9 mouse cellular contexts compared by ENCODE assay signal in genomic region chr9:69431863-69432555, GRCm38 (mm10). TPM values are rescaled to one million over a fixed set of nuclear protein-coding genes. Genes with fewer than 3 reads are reported as not detected.
DNase-seq lines count a peak whose midpoint lies in the region; ATAC-seq and TF ChIP-seq lines count a peak whose summit lies in the region.
"Had no signal": no experiment of that assay in that cellular context is flagged by ENCODE, and none has a peak within 500 bp of the region (broad histone marks: within the 10 kb centered on the region; RNA-seq: fewer than 3 reads in every experiment).

No protein-coding gene starts in this region.

- no peak for TF ChIP-seq CTCF in lung, adult 2 months (IDR thresholded peaks at IDR 0.05; ENCODE audit: insufficient read depth, low read length)
- no peak for TF ChIP-seq CTCF in intestine, postnatal 0 days (IDR thresholded peaks at IDR 0.05; ENCODE audit: low read depth)

- H3K4me3 ChIP-seq in lung, adult 2 months (replicated peaks; ENCODE audit: extremely low read depth, low read depth, low read length), result no peak overlapping the region
- H3K4me3 ChIP-seq in embryonic facial prominence, embryonic 15.5 days (replicated peaks), result no peak overlapping the region
- H3K4me3 ChIP-seq in stomach, embryonic 16.5 days (replicated peaks; ENCODE audit: low read length), result no peak overlapping the region
- no peak overlapping the region for H3K4me3 ChIP-seq in intestine, postnatal 0 days (ENCODE audit: low read depth, low read length)
- H3K4me3 ChIP-seq: layer of hippocampus, adult 2 months had no signal

- no peaks in the 10 kb centered on the region for H3K27me3 ChIP-seq in embryonic facial prominence, embryonic 15.5 days
- no peaks in the 10 kb centered on the region for H3K27me3 ChIP-seq in stomach, embryonic 16.5 days (ENCODE audit: control insufficient read depth, insufficient read depth, low read length)
- H3K27me3 ChIP-seq in intestine, postnatal 0 days (replicated peaks; ENCODE audit: control insufficient read depth, insufficient read depth, low read length), result no peaks in the 10 kb centered on the region

- H3K9ac ChIP-seq in embryonic facial prominence, embryonic 15.5 days, result no peak overlapping the region
- no peak overlapping the region; the same call in 1 of the 2 replicates for H3K9ac ChIP-seq in stomach, embryonic 16.5 days (ENCODE audit: low read length)
- no peak overlapping the region for H3K9ac ChIP-seq in intestine, postnatal 0 days (ENCODE audit: low read depth, low read length)

- H3K36me3 ChIP-seq in embryonic facial prominence, embryonic 15.5 days, result peaks cover 12% of the 10 kb centered on the region; the same call in 1 of the 2 replicates
- H3K36me3 ChIP-seq in stomach, embryonic 16.5 days (ENCODE audit: control insufficient read depth, insufficient read depth, low read length), result peaks cover 4% of the 10 kb centered on the region; the same call in 1 of the 2 replicates
- H3K36me3 ChIP-seq in intestine, postnatal 0 days (ENCODE audit: control insufficient read depth, insufficient read depth), result peaks cover 29% of the 10 kb centered on the region

- WGBS in lung, adult 2 months, result 59% methylated on average over 6 of the region's 6 CpGs
- 23% methylated on average over 6 of the region's 6 CpGs for WGBS in embryonic facial prominence, embryonic 15.5 days
- WGBS in stomach, embryonic 16.5 days, result 54% methylated on average over 6 of the region's 6 CpGs
- WGBS in intestine, postnatal 0 days, result 69% methylated on average over 6 of the region's 6 CpGs

- peak overlapping the region; percentile 89 for H3K27ac ChIP-seq in embryonic facial prominence, embryonic 15.5 days (replicated peaks)
- H3K27ac ChIP-seq in stomach, embryonic 16.5 days (ENCODE audit: low read length), result peak overlapping the region; percentile 76
- no peak overlapping the region for H3K27ac ChIP-seq in intestine, postnatal 0 days (ENCODE audit: low read depth, low read length)
- H3K27ac ChIP-seq: layer of hippocampus, adult 2 months had no signal

- DNase-seq in lung, adult 18-20 months, result peak; percentile 69 to 83
- no peak for DNase-seq in lung, adult 2 months
- peak; percentile 50 for DNase-seq in kidney, postnatal 14 days
- no peak for DNase-seq in frontal cortex, postnatal 25 days (ENCODE audit: low spot score in 2 of 2)
- DNase-seq in adrenal gland, adult 18-20 months (ENCODE audit: low spot score in 2 of 2), result no peak

- peak; percentile 72 for ATAC-seq in embryonic facial prominence, embryonic 15.5 days (ENCODE audit: insufficient number of reproducible peaks, low FRiP score, low TSS enrichment, low read depth)
- ATAC-seq in stomach, embryonic 16.5 days (ENCODE audit: insufficient read depth, low FRiP score), result no peak
- ATAC-seq in intestine, postnatal 0 days, result no peak

- H3K4me2 ChIP-seq in embryonic facial prominence, embryonic 15.5 days (replicated peaks), result peak overlapping the region; percentile 21; the same call in 1 of the 2 replicates
- H3K4me2 ChIP-seq in stomach, embryonic 16.5 days (ENCODE audit: low read depth, low read length), result no peak overlapping the region
- H3K4me2 ChIP-seq in intestine, postnatal 0 days (replicated peaks; ENCODE audit: low read depth), result no peak overlapping the region

- TF ChIP-seq POLR2A in lung, adult 2 months (IDR thresholded peaks at IDR 0.05; ENCODE audit: borderline replicate concordance, extremely low read depth, low read depth, low read length), result no peak

- no peaks in the 10 kb centered on the region for H3K9me3 ChIP-seq in embryonic facial prominence, embryonic 15.5 days (replicated peaks)
- no peaks in the 10 kb centered on the region for H3K9me3 ChIP-seq in stomach, embryonic 16.5 days (replicated peaks; ENCODE audit: control insufficient read depth, low read length)
- H3K9me3 ChIP-seq in intestine, postnatal 0 days (ENCODE audit: control insufficient read depth), result no peaks in the 10 kb centered on the region

- H3K4me1 ChIP-seq in lung, adult 2 months (ENCODE audit: control insufficient read depth, insufficient read depth, low read length), result peaks cover 5% of the 10 kb centered on the region; the same call in 1 of the 2 replicates
- H3K4me1 ChIP-seq in embryonic facial prominence, embryonic 15.5 days, result peaks cover 21% of the 10 kb centered on the region
- peaks cover 7% of the 10 kb centered on the region for H3K4me1 ChIP-seq in stomach, embryonic 16.5 days (ENCODE audit: control insufficient read depth, insufficient read depth, low read length)
- no peaks in the 10 kb centered on the region for H3K4me1 ChIP-seq in intestine, postnatal 0 days (replicated peaks; ENCODE audit: control insufficient read depth, insufficient read depth, low read length)

RNA-seq across cellular contexts. Expression of gene Anxa2, which starts 21.4 kb away (rescaled TPM):
- polyA plus RNA-seq in lung, adult 2 months (2012; rRNA removed), result 352 and 457 TPM in 2 replicates
- polyA plus RNA-seq in embryonic facial prominence, embryonic 15.5 days (2015; fragmentation: Nextera tagmentation; extraction: Ambion mirVana), result 1,678 and 1,714 TPM in 2 replicates
- polyA plus RNA-seq in stomach, embryonic 16.5 days (2015; fragmentation: Nextera tagmentation; extraction: Ambion mirVana), result 1,223 and 1,404 TPM in 2 replicates
- 100 to 1,000 TPM; 340 to 537 TPM for total RNA-seq in adrenal gland, adult 18-20 months (2021)
- polyA plus RNA-seq in intestine, postnatal 0 days (2015; fragmentation: Nextera tagmentation; extraction: Ambion mirVana), result 571 and 641 TPM in 2 replicates

RNA-seq across cellular contexts. Expression of gene Ice2, which starts 34.3 kb away (rescaled TPM):
- 1.8 and 2.9 TPM in 2 replicates for polyA plus RNA-seq in lung, adult 2 months (2012; rRNA removed)
- 16.4 and 19.0 TPM in 2 replicates for polyA plus RNA-seq in embryonic facial prominence, embryonic 15.5 days (2015; fragmentation: Nextera tagmentation; extraction: Ambion mirVana)
- 14.6 and 16.8 TPM in 2 replicates for polyA plus RNA-seq in stomach, embryonic 16.5 days (2015; fragmentation: Nextera tagmentation; extraction: Ambion mirVana)
- 10 to 100 TPM; 15.0 to 16.1 TPM for total RNA-seq in adrenal gland, adult 18-20 months (2021)
- polyA plus RNA-seq in intestine, postnatal 0 days (2015; fragmentation: Nextera tagmentation; extraction: Ambion mirVana), result 5.0 and 5.2 TPM in 2 replicates

Comparison
In these comparisons a context has a peak if more than half of its experiments do, and no peak if none do; other contexts are left out.
1. DNase-seq: peak in lung, adult 18-20 months (2 of 2) and kidney, postnatal 14 days (single experiment); none in lung, adult 2 months (single experiment), frontal cortex, postnatal 25 days (0 of 2) and adrenal gland, adult 18-20 months (0 of 2).